Mouse (Mus musculus) neural tube, embryonic 11.5 days (tissue): ENCODE measurements at regions not wholly inside any gene's neighbourhood (a gene's known extent, or its start where the extent isn't known, plus 50 kb on each side); places are given as distances from the start of the nearest gene placed in this dataset.

Experiments used
- ATAC-seq: fragments of 200-750 bp; cut with Nextera tagmentation; 2 replicates; pipeline ENCODE4 v1.8.0; 2017; ENCODE audit warnings: moderate number of reproducible peaks, mild to moderate bottlenecking, moderate TSS enrichment, moderate library complexity; ENCODE audit not compliant: insufficient read depth, low FRiP score, low TSS enrichment
- DNase-seq: peaks from one replicate; pipeline ENCODE4 v3.0.0-alpha.2; 2015; ENCODE audit warnings: low spot score
- H3K27ac ChIP-seq: fragments of 300-500 bp; sonication (generic); 2 replicates; pipeline ENCODE4 v1.5.1; 2014; ENCODE audit warnings: low read depth, mild to moderate bottlenecking, low read length
- H3K27me3 ChIP-seq: fragments of 300-500 bp; sonication (generic); 2 replicates; pipeline ENCODE4 v1.6.1; 2014; ENCODE audit warnings: mild to moderate bottlenecking, low read length, mixed read lengths; ENCODE audit not compliant: control insufficient read depth, insufficient read depth
- H3K36me3 ChIP-seq: fragments of 300-500 bp; sonication (generic); 2 replicates; pipeline ENCODE4 v1.6.1; 2014; ENCODE audit warnings: mild to moderate bottlenecking, low read length, moderate library complexity, mixed read lengths; ENCODE audit not compliant: control insufficient read depth, insufficient read depth
- H3K4me1 ChIP-seq: fragments of 300-500 bp; sonication (generic); 2 replicates; pipeline ENCODE4 v1.6.1; 2014; ENCODE audit warnings: low read length, mixed read lengths; ENCODE audit not compliant: control insufficient read depth, insufficient read depth
- H3K4me2 ChIP-seq: fragments of 300-500 bp; sonication (generic); 2 replicates; pipeline ENCODE4 v1.6.1; 2014; ENCODE audit warnings: low read depth, mild to moderate bottlenecking, moderate library complexity
- H3K4me3 ChIP-seq: fragments of 300-500 bp; sonication (generic); 2 replicates; pipeline ENCODE4 v1.5.1; 2014; ENCODE audit warnings: low read depth, low read length
- H3K9ac ChIP-seq: fragments of 300-500 bp; sonication (generic); 2 replicates; pipeline ENCODE4 v1.6.1; 2014; ENCODE audit warnings: mild to moderate bottlenecking, low read length
- H3K9me3 ChIP-seq: fragments of 300-500 bp; sonication (generic); 2 replicates; pipeline ENCODE4 v1.6.1; 2016; ENCODE audit warnings: low read length; ENCODE audit not compliant: control insufficient read depth
- WGBS: fragments of 180-500 bp; shearing (Covaris S2); extraction: QIAGEN DNeasy Blood & Tissue Kit; methylation state at CpG from one replicate; pipeline ENCODE4 v1.1.7; 2014; 5-methylcytosine and 5-hydroxymethylcytosine counted together

DNA sequence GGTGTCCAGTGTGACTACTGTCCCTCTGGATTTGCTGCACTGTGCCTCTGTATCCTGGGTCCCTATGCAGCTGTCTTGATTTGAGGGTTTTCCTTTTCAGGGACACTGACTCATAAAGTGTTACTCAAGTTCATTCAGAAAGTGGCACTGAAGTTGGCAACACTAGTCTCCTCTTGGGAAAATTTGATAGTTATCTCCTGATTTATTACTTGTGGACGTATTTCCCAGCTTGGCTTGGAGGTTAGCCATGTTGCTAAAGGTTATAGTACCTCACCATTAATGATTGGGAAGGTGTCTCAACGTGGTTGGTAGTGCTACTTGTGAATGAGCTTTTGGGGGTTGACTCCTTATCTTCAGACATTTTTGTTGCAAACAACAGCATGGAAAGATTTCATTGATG, 130.1 kb upstream of the Ttc29 start:
- 88% methylated on average over 2 of the region's 2 CpGs for WGBS
- DNase-seq, result no peak

GRCm38 (mm10) chr8:78086361-78086760, 126.7 kb upstream of the Ttc29 start:
- Histone ChIP-seq H3K9me3 (no peaks in the 10 kb centered on the region), H3K27me3 (no peaks in the 10 kb centered on the region), H3K36me3 (no peaks in the 10 kb centered on the region), H3K9ac (no peak overlapping the region), H3K4me2 (no peak overlapping the region), H3K27ac (no peak overlapping the region), H3K4me3 (no peak overlapping the region), H3K4me1 (no peaks in the 10 kb centered on the region)
- ATAC-seq (no peak), DNase-seq (no peak)
- 92% methylated on average over 3 of the region's 3 CpGs for WGBS

More for the DNA sequence above, 130.1 kb upstream of the Ttc29 start:
- Histone ChIP-seq H3K4me3 (no peak overlapping the region), H3K4me2 (no peak overlapping the region), H3K27me3 (no peaks in the 10 kb centered on the region), H3K9ac (no peak overlapping the region), H3K9me3 (no peaks in the 10 kb centered on the region), H3K27ac (no peak overlapping the region), H3K36me3 (no peaks in the 10 kb centered on the region), H3K4me1 (no peaks in the 10 kb centered on the region)
- no peak for ATAC-seq

GRCm38 (mm10) chr8:78090382-78091122, 122.5 kb upstream of the Ttc29 start:
- Histone ChIP-seq H3K9ac (no peak overlapping the region), H3K4me3 (no peak overlapping the region), H3K9me3 (no peaks in the 10 kb centered on the region), H3K27me3 (no peaks in the 10 kb centered on the region), H3K4me1 (no peaks in the 10 kb centered on the region), H3K36me3 (no peaks in the 10 kb centered on the region), H3K4me2 (no peak overlapping the region), H3K27ac (no peak overlapping the region)
- DNase-seq (no peak), ATAC-seq (no peak)
- WGBS, result 92% methylated on average over 9 of the region's 9 CpGs

- no peak overlapping the region for H3K27ac ChIP-seq
- H3K4me2 ChIP-seq, result no peak overlapping the region
- no peaks in the 10 kb centered on the region for H3K27me3 ChIP-seq
- H3K9ac ChIP-seq, result no peak overlapping the region
- no peaks in the 10 kb centered on the region for H3K9me3 ChIP-seq
- WGBS, result 70% methylated on average over 5 of the region's 5 CpGs
- no peak overlapping the region for H3K4me3 ChIP-seq
- no peaks in the 10 kb centered on the region for H3K36me3 ChIP-seq
- DNase-seq (no peak), ATAC-seq (no peak)
- no peaks in the 10 kb centered on the region for H3K4me1 ChIP-seq
These were observed 116.7 kb upstream of the Ttc29 start for GRCm38 (mm10) chr8:78096383-78096782.

DNA sequence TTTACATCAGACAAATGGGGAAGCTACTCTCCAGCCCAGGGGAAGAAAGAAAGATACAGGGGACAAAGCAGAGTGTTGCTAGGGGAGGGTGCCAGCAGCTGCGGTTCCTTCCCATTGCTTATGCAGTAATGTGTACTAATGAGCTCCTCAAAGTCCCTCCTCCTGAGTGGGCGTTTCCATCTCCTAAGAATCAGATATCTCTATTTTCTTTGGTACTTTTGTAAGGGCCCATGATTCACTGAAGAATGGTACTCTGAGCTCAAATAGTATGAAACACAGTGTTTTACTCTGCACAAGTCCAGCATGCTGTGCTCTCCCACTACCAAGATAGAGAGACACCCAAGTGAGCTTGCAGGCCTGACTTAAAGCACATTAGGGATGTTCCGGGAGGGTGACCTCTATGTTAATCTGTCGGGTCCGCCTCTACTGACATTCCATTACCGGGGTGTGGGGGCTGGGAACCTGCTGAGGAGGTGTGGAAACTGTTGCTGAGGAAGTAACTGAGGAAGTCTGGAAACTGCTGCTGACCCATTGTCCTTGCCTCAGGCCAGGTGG, 114.8 kb upstream of the Ttc29 start:
- Histone ChIP-seq H3K4me1 (no peaks in the 10 kb centered on the region), H3K4me3 (no peak overlapping the region), H3K36me3 (no peaks in the 10 kb centered on the region), H3K27ac (no peak overlapping the region), H3K9me3 (no peaks in the 10 kb centered on the region), H3K4me2 (no peak overlapping the region), H3K27me3 (no peaks in the 10 kb centered on the region), H3K9ac (no peak overlapping the region)
- WGBS, result 38% methylated on average over 6 of the region's 6 CpGs
- ATAC-seq, result peak; percentile 67; the same call in 1 of the 2 replicates
- DNase-seq, result peak; percentile 28

- Histone ChIP-seq H3K4me2 (no peak overlapping the region), H3K4me1 (no peaks in the 10 kb centered on the region), H3K27me3 (no peaks in the 10 kb centered on the region), H3K27ac (no peak overlapping the region), H3K36me3 (no peaks in the 10 kb centered on the region), H3K9ac (no peak overlapping the region), H3K9me3 (no peaks in the 10 kb centered on the region), H3K4me3 (no peak overlapping the region)
- 71% methylated on average over 3 of the region's 3 CpGs for WGBS
- ATAC-seq, result no peak
- no peak for DNase-seq
These were observed 114.0 kb upstream of the Ttc29 start for GRCm38 (mm10) chr8:78099091-78099490.

DNA sequence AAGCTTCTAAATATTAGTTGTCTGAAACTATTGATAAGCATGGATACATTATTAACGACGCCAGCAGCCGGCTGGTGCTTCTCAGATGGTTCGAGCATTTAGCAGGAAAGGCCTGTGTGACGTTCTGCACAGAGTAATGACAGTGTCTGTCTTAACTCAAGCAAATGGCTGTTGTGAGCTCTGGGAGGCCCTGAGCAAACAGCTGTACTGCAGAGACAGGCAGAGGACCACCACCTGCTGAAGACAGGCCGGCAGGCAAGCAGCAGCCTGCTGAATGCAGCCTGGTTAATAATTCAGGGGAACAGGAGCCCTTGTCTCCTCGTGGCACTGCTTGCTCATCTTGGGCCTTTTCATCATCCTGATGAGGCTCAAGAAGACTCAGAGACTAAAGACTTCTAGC, 105.8 kb upstream of the Ttc29 start:
- 44% methylated on average over 7 of the region's 7 CpGs for WGBS
- H3K4me2 ChIP-seq, result no peak overlapping the region
- no peaks in the 10 kb centered on the region for H3K36me3 ChIP-seq
- H3K9ac ChIP-seq, result no peak overlapping the region
- ATAC-seq (no peak), DNase-seq (no peak)
- H3K9me3 ChIP-seq, result no peaks in the 10 kb centered on the region
- H3K4me1 ChIP-seq, result no peaks in the 10 kb centered on the region
- no peak overlapping the region for H3K4me3 ChIP-seq
- no peak overlapping the region for H3K27ac ChIP-seq
- no peaks in the 10 kb centered on the region for H3K27me3 ChIP-seq

- no peaks in the 10 kb centered on the region for H3K36me3 ChIP-seq
- 88% methylated on average over 3 of the region's 3 CpGs for WGBS
These were observed 103.0 kb upstream of the Ttc29 start for GRCm38 (mm10) chr8:78110003-78110649.

GRCm38 (mm10) chr8:78113105-78113504, 100.0 kb upstream of the Ttc29 start:
- Histone ChIP-seq H3K4me3 (no peak overlapping the region), H3K9me3 (no peaks in the 10 kb centered on the region), H3K36me3 (no peaks in the 10 kb centered on the region), H3K4me2 (no peak overlapping the region), H3K4me1 (no peaks in the 10 kb centered on the region), H3K27me3 (no peaks in the 10 kb centered on the region), H3K27ac (no peak overlapping the region), H3K9ac (no peak overlapping the region)
- ATAC-seq, result no peak
- WGBS, result 49% methylated on average over 12 of the region's 12 CpGs
- no peak for DNase-seq

More at GRCm38 (mm10) chr8:78110003-78110649, 103.0 kb upstream of the Ttc29 start:
- H3K4me1 ChIP-seq, result no peaks in the 10 kb centered on the region
- no peaks in the 10 kb centered on the region for H3K27me3 ChIP-seq
- H3K9me3 ChIP-seq, result no peaks in the 10 kb centered on the region
- no peak overlapping the region for H3K27ac ChIP-seq
- H3K4me3 ChIP-seq, result no peak overlapping the region
- ATAC-seq (no peak), DNase-seq (no peak)
- no peak overlapping the region for H3K4me2 ChIP-seq
- no peak overlapping the region for H3K9ac ChIP-seq
